Mouse (Mus musculus) layer of hippocampus, postnatal 36 days (tissue): ENCODE measurements at regions not wholly inside any gene's neighbourhood (a gene's known extent, or its start where the extent isn't known, plus 50 kb on each side); places are given as distances from the start of the nearest gene placed in this dataset.

Experiments
- DNase-seq, 2 experiments: peaks; one replicate each; pipeline ENCODE4 v3.0.0; 2022

DNA sequence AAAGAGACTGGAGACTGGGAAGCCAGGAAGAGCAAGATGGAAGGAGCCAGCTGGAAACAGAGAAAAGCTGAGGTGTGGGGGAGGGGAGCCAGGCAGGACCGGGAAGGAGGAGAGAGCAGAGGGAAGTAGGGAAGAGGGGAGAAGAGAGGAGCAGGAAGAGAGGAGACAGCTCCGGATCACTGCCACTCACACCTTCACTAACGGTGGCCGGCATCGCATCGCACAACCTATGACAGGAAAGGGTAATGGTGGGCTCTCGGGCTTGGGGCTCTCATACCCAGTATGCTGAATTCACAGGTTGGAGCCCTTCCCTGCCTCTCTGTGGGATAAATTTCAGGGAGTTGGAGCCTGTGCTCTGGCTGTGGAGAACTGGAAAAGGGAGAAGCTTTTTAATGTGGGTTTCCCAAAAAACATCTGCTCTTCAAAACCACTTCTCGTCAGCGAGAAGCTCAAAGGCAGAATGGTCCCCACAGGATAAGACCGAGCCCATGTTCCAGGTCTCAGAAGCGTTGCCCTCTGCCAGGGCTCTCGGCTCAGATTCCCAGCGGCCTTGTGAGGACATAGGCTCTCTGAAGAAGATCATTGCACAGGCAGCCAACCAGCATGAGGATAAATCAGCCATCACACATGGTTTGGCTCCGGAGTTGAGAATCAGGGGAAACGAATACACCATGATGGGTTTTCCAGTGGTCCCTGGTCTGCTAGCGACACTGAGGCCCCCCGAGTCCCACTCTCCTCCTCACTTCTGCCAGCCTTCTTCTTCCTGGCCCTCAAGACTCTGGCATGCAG is 53.8 kb upstream of the Coro2b start:
- no peak for DNase-seq

DNA sequence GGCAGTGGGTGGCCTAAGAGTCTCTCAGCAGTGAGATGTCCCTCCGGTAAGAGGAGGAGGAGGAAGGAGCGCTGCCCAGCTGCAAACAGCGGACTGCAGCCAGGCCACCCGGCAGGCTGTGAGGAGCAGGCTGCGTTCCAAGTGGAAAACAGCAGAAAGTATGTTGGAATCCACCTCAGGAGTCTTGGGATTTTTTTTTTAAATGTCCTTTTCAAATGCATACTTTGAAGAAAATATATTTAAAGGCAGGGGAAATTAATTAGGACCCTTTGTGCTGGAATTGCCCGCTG is 54.3 kb upstream of the Coro2b start:
- no peak for DNase-seq

GRCm38 (mm10) chr9:62598056-62598455 is 61.2 kb upstream of the Coro2b start:
- peak; percentile 10 to 12 for DNase-seq

DNA sequence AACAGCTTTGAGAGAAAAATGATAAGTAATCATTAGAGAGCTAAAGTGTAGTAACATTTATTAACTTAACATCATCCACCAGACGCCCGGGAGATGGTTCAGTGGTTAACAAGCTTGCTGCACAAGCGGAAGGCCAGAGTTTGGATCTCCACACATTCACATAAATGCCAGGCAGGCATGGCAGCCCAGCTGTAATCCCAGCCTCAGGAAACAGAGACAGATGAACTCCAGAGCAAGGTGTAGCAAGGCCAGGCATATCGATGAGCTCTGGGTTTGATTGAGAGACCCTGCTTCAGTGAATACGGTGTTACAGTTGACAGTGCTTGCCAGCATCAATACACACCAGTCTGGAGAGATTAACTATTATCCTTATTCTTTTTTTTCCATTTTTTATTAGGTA is 62.1 kb upstream of the Coro2b start:
- DNase-seq = no peak

- DNase-seq = no peak
Observed at GRCm38 (mm10) chr9:62610526-62610925, 67.1 kb upstream of the Itga11 start.

GRCm38 (mm10) chr9:62611452-62611851 is 66.2 kb upstream of the Itga11 start:
- DNase-seq = no peak

DNA sequence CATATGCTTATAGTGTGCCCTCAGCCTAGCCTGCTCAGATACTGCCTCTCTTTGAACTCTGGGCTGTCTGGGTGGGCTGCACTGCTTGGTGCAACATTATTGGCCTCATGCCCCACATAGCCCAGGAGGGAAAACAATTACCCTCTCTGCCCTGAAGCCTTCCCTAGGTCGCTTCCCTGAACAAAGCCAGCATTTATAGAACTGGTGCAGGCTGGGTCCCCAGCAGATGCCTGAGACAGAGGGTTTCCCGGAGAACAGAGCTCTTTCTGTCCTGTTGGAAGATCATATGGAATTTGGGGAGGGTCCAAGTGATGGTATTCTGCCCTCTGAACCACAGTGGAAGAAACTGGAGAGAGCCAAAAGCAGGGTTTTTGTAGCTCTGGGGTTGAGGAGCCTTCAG is 64.6 kb upstream of the Itga11 start:
- no peak for DNase-seq

DNA sequence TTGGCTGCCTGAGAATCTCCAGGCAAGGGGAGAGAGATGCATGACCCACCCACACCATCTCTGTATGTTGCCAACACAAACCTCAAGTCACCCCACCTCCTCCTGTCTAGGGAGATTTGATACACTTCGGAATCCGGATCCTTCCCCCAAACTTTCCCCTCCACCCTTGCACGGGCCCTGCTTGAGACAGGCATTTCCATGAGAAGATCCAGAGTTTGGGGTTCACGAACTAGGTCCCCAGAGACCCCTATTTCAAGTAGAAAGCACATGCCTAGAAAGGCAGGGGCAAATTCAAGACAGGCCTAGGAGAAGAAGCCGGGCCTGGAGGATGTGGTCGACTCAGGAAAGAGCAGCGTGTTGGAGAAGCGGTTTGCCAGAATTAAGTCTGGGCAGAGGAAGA is 63.8 kb upstream of the Itga11 start:
- DNase-seq = no peak

DNA sequence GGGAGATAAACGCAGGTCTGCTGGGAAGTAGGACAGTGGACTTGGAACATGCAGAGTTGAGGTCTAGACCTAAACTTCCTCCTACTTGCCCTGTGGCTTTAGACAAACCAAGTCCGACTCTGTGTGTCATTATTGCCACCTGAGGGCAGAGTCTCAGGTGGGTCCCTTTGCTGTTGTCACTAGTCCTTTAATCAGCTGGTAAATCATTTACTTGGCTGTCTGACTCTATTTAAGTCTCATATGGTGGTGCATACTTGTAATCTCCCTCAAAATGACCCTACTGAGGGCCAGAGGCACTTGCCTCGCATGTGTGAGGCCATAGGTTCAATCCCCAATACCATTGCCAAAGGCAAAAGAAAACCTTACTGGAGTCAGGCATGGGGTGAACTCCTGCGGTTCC is 62.7 kb upstream of the Itga11 start:
- DNase-seq = no peak

DNA sequence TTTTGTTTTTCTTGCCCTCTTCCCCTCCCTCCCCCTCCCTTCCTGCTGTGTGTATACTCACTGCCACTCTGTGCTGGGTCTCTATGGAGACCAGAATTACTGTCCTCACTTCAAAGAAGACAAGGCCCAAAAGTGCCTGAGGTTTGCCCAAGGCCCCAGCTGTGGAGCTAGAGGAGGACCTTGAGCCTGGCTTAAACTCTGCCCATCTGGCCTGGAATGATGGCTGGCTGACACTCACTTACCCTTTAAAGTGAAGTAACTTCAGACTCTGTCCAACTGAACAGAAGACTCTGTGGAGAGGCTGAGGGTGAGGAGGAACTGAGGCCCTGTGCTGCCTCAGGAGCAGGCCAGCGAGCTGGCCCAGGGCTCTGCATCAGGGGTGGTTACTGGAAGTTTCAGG is 61.8 kb upstream of the Itga11 start:
- DNase-seq = no peak

DNA sequence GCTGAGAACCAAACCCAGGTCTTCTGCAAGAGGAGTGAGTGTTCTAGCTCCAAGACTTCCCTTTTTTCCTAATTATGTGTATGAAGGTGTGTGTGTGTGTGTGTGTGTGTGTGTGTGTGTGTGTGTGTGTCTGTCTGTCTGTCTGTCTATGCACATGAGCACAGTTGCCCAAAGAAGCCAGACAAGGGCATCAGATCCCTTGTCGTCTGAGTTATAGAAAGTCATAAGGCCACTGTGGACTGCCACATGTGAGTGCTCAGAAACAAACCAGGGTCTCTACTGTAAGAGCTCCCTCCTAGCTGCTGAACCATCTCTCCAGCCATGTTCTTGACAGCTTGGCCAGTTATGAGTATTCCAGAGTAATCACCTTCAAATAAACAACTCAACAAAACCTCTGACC is 58.6 kb upstream of the Itga11 start:
- DNase-seq = no peak

DNA sequence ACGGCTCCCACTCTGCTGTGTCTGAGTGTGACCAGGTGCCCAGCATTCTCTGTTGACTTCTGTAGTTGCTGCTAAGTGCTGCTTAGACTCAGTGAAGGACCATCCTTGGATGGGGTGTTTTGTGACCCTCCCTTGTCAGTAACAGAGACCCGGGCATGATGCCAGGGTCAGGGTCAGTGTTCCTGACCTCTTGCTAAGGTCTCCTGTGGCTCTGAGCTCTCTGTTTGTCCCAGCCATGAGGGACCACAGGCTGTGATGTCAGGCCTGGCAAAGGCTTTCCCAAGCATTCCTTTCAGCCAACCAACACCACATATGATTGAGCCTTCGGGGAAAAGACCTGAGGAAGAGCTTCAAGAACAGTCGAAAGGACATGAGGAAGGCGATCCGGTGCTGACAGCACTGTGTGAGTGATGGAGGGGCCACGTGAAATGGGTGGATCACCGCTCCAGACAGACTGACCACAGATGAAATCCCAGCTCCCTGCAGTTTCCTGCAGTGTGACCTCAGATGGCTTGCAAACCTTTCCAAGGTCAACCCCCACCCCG is 56.7 kb upstream of the Itga11 start:
- DNase-seq = no peak

DNA sequence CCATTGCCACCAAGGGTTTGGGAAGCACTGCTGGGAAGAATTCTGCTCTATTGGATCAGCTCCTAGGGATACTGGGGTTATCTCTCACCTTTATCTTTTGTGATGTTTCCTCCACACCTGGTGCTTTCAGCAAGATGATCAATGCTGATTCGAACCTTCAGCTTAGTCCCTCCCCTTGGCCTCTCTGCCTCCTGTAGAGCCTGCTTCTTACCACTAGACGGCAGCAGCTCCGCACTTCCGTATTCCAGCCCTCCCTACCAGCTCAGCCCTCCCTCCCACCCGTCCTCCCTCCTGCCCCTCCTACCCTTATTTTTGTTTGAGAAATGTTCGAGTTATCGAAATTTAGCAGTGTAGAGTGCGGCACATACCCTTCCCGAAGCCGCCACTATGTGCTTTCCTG is 55.5 kb upstream of the Itga11 start:
- no peak for DNase-seq

- peak; percentile 30 to 35 for DNase-seq
Observed at GRCm38 (mm10) chr9:62624562-62625044, 53.0 kb upstream of the Itga11 start.

DNA sequence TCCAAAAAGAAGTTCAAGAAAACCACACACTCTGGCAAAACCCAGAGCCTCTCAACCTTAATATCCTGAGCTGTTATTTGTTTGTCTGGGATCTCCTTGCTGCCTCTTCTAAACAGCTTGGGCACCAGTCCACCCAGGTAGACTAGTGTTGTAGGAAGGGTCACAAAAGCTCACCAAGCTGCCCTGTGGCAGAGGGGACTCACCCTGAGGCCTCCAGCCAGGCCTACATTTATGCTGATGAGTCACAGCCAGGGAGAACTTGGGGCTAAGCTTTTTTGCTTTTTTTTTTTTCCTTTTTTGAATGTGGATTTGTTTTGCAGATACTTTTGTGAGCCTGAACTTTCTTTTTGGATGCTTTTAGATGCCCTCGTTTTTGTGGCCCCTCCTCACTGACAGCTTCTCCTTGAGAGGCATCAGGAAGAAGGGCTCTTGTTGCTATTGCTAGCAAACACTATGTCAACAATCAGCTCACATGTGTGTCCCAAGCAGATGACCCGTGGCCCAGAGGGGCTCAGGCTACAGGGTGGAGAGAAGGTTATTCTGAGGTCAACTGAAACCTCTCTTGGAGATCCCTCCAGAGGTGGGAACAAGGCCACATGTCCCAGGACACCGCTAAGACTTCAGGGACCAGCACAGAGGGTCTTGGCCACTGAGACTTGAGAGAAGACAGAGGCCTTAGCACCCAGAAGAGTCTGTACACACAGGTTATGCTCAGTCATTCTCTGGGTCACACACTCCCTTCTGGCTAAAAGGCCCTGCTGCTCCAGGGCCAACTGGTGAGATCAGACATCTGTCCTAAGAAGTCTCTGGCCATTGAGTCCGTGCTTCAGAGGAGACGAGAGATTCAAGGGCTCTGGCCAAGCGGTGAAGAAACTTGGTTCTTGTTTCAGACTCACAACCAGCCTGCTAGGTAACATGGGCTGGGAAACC is 50.3 kb upstream of the Itga11 start:
- DNase-seq = no peak
